Mouse (Mus musculus) kidney, postnatal 14 days (tissue): Measurements from ENCODE around the gene Pex12.
A peak's percentile ranks its signal among the peaks of the same experiment; 100 is the strongest.
"Not testable (repeated sequence)": the region's sequence is repeated elsewhere in the genome, so short reads cannot be mapped to it uniquely, and the experiment has no call there.

Experiments
- DNase-seq: peaks from one replicate; pipeline ENCODE4 v3.0.0; 2022; ENCODE audit warnings: mixed read lengths

Gene Pex12

DNA sequence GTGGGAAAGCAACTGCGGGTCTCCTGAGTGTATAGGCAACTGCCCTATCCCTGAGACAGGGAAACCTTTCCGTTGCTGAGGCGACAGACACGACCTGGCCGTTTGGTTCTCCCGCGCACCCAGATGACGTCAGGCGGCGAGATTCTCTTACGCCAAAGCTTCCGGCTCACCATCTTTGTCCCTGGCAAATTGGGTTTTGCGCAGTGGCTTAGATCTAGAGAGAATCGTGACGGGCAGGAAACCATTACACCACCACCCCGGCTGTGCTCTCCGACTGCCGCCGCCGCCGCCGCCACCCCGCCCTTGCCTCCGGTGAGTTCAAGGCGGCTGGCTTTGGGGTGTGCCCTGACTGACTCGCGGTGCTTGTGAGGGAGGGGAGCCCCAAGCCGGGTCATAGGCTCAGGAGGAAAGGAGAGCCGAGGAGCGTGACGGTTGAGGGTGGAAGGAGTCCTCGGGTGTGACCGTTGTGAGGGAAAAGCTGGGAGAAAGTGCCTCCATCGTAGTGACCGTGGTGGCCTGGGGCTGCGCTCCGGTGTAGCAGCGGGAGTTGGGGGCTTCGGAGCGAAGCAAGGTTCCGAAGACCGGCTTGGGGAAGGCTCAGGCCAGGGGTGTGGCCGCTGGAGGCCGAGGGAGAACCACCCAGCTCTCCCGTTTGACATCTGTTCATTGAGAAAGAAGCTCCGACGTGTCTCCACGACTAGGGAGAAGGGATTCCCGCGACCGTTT lies at the start of gene Pex12:
Gene Pex12, minus strand, starts transcription at position 61 of the 726 bp plus-strand sequence.
- DNase-seq = peak; percentile 97

DNA sequence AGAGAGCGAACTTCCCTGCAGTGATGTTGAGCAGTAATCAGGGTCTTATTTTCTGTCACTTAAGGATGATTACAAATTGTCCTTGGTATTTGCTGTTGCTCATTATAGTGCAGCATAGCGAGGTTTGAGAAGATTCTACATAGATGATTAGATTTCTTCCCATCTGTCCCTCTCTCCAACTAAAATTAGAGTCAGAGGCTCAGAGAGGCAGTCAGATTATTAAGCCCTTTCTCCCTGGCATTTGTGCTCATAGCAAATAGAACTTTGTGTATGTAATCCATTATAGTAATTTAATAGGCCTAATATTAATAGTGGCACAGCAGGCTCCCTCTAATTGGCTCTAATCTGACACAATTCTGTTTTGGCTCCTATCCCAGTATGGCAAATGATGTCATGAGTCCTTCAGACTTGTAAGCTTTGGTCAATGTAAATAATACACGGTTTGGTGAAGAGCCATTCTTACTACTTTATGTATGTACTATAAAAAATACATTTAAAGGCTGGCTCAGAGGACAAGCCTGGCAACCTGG lies 39.4 kb upstream of the Pex12 start:
- DNase-seq = no peak

DNA sequence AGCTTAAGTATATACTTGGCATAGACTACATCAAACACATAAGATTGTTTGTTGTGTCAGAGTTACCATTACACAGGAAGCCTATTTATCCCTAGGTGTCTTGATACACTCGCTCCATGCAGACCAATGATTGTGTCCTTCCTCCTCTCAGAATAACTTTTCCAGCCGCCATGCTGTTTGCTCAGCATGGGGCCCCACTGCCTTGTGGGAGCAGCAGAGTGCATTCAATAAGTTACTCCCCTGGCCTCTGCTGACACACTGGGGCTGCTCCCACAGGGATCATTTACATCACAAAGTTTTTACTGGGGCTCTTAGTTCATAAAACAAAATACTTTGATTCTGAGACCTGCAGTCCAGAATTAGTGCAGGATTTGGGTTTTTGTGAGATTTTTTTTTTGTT lies 37.3 kb upstream of the Pex12 start:
- DNase-seq = no peak

DNA sequence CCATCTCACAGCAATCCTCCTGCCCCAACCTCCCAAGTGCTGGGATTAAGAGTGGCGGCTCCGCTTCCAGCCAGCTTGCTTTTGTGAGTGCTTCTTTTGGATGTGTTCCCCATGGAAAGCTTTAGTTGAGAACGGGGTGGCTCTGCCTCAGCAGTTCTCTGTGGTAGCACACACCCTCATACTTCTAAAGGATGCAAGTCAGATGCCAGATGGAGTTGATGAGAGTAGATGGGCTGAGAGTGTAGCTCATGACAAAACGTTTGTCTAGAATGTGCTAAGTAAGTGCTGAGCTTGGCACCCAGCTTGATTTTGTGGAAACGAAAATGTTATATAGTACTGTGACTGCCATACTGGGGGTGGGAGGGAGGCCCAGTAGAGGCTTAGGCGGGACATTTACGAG lies 33.4 kb upstream of the Pex12 start:
- no peak for DNase-seq

DNA sequence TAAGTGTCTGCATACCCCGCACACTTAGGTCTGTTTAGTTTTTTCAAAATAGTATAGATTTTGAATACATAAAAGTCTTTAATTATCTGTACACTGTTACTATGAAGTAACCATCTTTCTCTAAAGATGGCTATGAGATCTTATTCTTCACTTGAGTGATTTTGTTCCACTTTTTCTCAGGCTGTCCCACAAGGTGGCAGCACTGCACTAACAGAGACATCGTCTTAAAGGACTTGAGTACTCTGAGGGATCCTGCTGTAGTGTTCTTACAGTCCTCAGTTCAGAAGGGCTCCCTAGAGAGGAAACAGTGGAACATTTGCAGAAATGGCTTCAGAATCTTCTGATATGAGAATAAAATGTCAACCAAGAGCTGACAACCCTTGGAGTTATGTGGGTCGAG lies 25.0 kb upstream of the Pex12 start:
- DNase-seq = peak; percentile 53

DNA sequence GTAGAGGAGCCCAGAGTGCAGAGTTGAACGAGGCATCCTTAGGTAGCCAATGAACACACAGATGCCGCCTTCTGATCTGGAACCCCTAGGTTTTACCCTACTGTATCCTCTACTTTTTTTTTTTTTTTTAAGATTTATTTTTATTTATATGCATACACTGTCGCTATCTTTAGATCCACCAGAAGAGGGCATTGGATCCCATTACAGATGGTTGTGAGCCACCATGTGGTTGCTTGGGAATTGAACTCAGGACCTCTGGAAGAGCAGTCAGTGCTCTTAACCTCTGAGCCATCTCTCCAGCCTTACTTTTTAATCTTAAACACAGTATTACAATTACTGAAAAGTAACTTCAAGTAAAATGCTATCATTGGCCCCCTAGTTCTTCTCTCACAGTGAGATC lies 24.3 kb upstream of the Pex12 start:
- not testable (repeated sequence) for DNase-seq

DNA sequence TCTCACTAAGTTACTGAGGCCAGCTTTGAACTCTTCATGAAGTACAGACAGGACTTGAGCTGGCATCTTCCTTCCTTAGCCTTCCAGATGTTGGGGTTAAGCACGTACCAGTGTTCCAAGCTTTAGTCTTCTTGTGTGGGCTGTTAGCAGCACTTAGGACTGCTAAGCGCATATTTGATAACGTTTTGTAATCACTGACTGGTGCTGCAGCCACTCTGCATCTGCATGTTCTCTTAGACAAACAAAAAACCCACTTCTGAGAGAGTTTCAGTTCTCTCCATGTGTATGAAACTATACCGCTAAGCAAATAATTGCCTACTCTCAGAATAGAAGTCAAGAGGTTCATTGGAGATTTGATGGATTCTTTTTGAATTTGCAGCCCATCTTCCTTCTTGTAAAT lies 16.7 kb upstream of the Pex12 start:
- DNase-seq = no peak

DNA sequence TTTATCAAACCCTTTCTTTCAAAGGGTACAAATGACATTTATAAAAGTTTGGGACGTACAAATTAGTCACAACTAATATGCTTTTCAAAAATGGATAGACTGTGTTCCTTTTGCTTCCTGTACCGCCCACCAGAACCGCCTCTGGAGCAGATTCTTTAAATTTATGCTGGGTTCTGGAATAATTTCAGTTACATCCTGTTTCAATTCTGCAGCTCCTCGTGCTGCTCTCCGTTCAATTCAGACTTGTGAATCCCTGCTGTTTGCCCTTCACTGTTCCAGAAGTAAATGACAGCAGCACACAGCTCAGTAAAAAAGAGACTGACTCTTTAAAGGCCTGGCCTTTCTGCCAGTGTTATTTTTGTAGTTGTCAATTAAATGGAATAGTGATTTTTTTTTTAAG lies 10.1 kb upstream of the Pex12 start:
- DNase-seq = no peak

DNA sequence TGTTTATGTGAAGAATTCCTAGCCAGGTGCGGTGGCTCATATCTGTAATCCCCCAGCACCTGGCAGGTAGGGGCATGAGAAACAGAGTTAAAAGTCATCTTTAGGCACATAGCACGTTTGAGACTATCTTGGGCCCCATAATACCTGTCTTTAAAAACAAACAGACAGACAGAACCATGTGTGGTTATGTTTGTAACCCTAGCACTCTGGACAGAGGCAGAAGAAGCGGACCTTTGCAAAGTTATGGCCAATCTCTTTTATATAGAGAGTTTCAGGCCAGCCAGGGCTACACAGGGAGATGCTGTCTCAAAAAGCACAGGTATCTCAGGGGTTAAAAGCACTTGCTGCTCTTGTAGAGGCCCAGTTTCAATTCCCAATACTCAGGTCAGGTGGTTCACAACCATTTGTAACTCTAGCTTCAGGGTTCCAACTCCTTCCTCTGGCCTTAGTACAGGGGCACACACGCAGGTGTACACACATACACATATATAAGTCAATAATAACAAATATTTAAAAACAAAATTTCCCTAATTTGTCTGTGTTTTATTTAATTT lies 4.4 kb upstream of the Pex12 start:
- no peak for DNase-seq

DNA sequence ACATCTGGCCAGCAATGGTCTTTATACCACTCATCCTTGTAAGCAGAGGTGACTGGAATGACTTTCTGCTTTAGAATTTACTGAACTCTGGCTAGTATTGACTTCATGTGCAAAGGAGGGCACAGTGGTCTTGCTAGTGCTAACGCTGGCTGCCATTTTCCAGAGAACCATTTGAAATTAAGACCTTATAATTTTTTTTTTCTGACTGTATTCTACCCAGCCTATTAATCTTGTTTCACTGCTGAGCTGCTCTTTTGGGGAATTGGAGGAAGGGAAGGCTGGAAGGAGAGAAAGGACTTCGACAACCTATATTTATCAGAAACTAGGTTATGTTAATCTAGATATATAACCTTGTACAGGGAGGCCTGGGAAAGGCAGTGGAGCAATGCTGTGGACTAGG lies 2.1 kb upstream of the Pex12 start:
- no peak for DNase-seq

DNA sequence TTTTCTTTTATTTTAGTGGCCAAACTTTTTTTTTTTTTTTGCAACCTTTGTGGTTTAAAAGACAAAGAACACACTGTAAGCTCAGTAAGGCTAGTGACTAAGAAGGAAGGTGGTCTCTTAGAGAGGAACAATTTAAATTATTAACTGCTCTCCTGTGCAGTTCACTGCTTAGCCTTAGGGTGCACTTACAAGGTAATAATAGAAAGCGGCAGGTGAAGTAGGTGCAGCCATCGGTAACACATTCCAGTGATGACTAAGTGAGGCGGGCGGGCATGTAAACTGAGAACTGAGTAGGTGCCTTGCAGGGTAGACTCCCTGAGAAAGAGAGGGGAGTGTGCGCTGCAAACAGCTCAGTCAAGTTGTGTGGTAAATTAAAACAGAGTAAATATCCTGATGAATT lies 1.4 kb upstream of the Pex12 start:
- peak; percentile 51 for DNase-seq

DNA sequence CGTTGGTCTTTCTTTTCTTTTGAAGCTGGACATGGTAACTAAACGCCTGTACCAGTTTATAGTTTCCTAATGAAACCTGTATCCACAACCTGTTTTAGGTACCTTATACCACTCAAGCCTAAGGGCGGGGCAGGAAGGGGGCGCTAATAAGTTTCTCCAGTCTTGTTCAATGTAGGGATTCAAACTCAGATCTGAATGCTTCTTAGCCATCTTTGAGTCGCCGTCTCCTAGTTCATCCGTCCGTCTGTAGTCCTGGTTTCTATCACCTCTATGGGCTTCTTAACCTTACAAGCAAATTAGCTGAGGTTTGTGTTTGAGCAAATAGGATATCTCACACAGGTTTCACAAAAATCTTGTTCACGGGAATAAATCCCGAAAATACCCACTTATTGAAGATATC lies 262 bp downstream of the Pex12 start:
- DNase-seq = peak; percentile 26

DNA sequence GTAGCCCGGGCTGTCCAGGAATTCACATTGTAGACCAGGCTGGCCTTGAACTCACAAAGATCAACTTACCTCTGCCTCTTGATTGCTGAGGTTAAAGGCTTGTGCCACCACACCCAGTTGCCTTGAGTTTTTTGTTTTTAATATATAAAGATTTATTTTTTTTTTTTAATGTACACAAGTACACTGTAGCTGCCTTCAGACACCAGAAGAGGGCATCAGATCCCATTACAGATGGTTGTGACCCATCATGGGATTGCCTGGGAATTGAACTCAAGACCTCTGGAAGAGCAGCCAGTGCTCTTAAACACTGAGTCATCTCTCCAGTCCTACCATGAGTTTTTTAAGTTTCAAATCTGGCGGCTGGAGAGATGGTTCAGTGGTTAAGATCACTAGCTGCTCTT lies 955 bp downstream of the Pex12 start:
- no peak for DNase-seq

DNA sequence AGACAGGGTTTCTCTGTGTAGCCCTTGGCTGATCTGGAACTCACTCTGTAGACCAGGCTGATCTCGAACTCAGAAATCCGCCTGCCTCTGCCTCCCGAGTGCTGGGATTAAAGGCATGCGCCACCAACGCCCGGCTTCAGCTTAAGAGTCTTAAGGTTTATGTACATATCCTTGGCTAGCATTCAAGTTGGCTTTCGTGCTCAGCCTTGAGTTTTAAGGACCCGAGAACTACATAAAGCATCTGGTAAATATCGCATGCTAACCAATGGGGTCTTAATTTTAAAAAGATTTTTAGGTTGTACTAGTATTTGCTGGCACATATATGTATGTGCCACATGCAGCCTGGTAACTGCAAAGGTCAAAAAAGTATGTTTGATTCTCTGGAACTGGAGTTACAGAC lies 2.7 kb downstream of the Pex12 start:
- no peak for DNase-seq

DNA sequence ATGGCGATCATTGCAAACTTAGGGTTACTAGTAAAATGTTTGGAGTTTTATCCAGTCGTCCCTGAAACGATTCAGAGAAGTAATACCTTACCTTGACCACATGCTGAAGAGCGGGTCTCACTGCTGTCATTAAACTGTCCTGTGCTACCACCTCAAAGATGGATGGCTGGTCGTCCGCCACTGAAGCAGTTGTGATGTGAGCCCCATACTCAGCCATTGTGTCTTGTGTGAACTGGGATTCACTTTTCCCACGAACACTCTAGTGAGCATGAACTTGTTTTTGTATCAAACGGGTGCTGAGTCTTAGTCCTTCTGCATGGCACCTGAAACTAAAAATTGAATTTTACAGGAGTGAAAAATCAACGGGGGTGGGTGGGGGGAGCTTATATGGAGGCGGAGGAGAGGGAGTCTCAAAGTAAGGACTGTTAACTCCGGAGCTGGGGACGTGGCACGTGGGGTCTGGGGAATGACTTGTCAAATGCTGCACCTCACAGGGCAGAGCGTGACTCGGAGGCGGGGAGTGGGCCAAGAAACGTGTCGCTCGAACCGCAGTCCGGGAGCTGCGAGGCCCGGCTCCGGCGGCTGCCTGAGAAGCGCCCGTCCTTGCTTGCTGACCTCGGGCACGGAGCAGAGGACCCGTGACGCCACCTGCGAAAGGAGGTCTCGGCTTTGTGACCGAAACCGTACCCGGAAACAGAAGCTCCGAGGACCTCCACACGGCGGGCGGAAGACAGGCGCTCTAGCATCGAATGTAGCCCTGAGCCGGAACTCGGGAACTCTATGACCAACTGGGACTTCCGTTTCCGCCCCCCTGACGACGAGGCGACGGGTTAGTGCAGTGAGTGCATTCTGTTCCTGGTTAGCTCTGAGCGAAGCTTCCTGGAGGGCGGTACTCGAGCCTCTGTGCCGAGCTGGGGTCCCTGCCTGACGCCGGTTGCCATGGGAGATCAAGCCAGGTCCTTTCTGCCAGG lies 3.9 kb downstream of the Pex12 start, which contains the start of gene Ap2b1:
Gene Ap2b1, plus strand, starts transcription at position 800 of the 971 bp plus-strand sequence.
- DNase-seq = peak; percentile 95

DNA sequence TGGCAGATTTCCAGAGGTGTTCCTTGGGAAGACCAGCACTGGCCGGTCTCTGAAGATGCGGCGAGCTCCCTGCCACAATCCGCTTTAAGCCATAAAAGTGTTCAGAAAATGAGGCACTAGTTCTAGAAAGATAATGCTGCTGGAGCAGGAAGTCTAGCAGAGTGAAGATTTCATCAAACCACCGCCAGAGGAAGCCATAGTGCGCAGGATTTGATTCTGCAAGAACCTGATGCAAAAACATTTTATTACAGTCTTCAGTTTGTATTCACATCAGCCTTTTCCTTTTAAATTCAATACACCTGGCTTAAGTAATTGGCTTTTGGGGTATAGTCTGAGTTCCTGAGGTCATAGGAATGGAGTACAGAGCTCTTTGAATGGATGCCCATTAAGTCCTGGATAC lies 4.6 kb downstream of the Pex12 start:
- no peak for DNase-seq

DNA sequence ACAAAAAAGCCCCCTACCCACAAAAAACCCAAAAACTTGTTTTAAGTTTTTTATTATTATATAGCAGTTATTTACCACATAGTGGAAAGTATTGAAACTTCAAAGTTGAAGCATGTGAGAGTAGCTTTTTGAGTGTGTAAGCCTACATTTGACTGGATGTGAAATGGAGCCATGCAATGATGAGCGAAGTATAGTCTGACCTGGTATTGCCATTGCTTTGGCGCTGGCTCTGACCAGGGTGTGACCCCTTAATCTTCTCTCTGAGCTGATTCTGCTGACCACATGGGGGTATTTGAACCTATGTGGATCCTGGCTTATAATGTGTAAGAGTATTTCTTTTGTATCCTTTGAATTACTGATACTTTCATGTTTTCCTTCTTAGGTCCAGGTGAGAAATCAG lies 8.3 kb downstream of the Pex12 start:
- no peak for DNase-seq

DNA sequence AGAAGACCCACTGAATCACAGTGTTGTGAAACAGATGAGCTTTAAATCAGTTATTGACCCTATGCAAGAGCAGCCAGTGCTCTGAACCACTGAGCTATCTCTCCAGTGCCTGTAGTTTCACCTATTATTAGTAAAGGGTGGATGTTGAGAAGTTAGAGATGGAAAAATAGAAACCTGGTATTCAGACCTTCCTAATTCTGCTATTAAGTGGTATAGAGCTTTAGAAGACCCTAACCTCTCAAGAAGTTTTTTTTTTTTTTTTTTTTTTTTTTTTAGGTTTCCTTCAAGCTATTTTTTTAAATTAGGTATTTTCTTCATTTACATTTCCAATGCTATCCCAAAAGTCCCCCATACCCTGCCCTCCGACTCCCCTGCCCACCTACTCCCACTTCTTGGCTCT lies 9.2 kb downstream of the Pex12 start:
- no peak for DNase-seq

DNA sequence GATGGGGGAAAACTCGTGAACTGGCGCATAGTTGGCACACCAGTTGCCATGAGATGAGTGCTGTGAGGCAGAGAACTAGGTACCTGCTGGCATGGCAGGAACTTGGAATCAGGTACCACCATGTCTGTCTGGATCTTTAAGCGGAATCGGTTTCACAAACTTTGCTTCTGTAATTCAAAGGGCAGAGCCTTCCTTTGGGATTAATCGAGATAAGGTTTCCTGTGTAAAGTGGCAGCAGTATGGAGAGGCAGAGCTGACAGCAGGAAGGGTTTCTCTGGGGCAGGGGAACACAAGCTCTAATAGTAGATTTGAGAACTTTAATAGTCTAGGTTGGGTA lies 10.2 kb downstream of the Pex12 start:
- DNase-seq = no peak

DNA sequence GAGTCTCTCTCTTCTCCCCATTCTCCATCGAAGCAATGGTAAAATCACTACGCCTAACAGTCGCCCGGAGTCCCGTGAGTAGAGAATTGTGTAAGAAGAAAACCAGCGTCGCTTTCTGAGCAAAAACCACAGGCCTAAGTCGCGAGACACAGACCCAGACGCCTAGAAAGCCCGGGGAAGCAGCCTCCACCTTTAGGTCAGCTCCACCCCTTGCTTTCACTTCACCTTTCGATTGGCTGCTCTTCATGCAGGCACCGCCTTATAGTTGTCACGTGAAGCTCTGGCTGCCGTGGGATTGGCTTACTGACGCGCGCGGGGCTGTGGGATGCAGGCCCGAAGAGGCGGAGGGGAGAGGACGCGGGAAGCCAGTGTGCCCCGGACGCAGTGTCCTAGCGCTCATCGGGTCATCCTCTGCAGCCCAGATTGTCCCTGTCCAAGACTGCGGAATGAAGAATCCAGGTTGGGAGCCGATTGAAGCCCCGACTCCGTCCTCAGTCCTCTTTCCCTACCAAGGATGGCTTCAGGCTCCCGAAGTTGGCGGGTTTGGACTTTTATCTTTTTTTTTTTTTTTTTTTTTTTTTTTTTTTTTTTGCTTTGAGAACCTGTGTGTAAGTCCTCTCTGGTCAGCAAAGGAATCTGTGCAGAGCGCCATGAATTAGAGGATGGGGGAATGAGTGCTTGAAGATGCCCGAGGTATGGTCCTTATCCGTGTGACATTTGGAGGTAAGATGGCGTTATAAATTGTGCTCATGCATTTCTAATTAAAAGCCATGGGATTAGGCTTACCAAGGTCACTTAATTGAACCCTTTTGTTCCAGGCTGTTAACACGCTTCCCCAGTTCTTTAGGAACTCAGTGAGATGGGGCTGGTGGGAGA lies 10.8 kb downstream of the Pex12 start:
- DNase-seq = peak; percentile 97

DNA sequence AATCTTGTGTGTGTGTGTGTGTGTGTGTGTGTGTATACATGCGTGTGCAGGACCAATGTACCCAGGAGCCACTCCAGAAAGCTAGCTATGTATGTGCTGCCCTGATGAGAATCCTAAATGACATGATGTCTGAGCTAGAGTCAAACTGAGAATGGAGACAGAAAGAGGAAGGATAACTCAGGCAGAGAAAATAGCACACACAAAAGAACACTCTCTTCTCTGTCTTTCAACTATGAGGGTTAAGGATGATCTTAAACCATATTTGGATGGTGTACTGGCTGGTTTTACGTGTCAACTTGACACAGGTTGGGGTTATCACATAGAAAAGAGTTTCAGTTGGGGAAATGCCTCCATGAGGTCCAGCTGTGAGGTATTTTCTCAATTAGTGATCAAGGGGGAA lies 12.8 kb downstream of the Pex12 start:
- DNase-seq = no peak

DNA sequence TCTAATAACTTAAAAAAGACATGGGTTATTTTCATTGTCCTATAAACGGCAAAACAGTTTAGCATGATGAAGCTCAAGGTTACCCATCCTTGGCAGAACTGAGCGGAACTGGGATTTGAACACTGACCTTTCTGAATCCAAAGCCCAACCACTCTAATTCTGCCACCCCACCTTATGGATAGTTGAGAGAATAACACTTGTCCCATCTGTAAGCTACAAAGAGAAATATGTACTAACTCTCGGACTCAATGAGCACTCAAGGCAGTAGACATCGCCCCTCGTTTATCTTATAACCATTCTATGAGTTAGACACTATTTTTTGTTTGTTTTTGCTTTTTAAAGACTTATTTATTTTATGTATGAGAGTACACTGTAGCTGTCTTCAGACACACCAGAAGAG lies 13.3 kb downstream of the Pex12 start:
- DNase-seq = no peak

DNA sequence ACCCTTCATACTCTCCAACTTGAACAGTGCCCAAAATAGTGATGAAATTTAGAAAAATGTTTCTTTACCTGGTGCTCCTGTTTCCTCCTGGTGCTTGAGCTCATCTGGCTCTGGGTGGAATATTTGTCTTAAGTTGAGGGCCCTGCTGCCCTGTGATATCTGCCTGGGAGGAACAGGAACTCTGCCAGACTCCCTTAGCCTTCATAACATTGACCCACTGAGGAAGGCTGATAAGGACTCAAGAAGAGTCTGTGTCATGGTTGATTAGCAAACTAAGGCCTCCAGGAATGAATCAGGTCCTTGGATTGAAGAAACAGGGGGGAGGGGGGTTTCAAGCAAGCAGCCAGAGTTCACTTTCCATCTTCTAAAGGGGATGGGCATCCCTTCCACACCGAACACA lies 15.8 kb downstream of the Pex12 start, which contains the start of gene Slfn14:
Gene Slfn14, minus strand, starts transcription at position 161 of the 400 bp plus-strand sequence.
- no peak for DNase-seq
